Mouse (Mus musculus): ENCODE measurements around the gene Gm3460.
A peak's percentile ranks its signal among the peaks of the same experiment; 100 is the strongest.
"Not testable (repeated sequence)": the region's sequence is repeated elsewhere in the genome, so short reads cannot be mapped to it uniquely, and the experiment has no call there.

Gene Gm3460

DNA sequence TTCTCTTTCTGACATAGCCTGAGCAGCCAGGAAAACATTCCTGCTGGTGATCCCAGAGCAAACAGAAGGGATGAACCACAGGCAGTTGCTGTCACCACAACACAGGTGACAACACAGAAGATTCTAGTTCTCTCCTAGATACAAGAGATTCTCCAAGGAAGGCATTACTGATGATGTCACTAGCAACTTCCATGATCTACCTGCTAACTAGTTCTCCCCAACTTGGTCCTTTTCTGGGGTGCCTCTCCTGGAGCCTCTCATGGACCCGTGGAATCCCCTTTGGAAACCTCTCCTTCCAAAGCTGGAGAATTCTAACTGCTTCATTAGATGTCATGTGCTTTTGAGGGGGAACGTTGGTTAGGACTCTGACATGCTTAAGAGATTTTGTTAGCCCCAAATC is at the start of gene Gm3460:
Gene Gm3460 (minus strand): TSS at position 101 of the 400 bp plus-strand sequence.
- DNase-seq (ENCODE audit: low spot score) = not testable (repeated sequence)

- DNase-seq (ENCODE audit: low spot score) = not testable (repeated sequence)
Measured at GRCm38 (mm10) chr14:6606436-6606835, 15.8 kb downstream of the Gm3460 start.

- peak; percentile 52 for DNase-seq (ENCODE audit: low spot score)
Measured at GRCm38 (mm10) chr14:6605004-6605403, 17.2 kb downstream of the Gm3460 start.

- DNase-seq (ENCODE audit: low spot score) = peak; percentile 0
Measured at GRCm38 (mm10) chr14:6604551-6604950, 17.7 kb downstream of the Gm3460 start.

GRCm38 (mm10) chr14:6590513-6590912 is 31.7 kb downstream of the Gm3460 start, which contains the start of gene Gm3629:
Gene Gm3629, minus strand, starts transcription at chr14:6590613.
- DNase-seq (ENCODE audit: low spot score) = not testable (repeated sequence)

Measured in embryo, embryonic 10.5 days (tissue).